Mouse (Mus musculus): ENCODE measurements around the gene Cdc25b. TPM values are rescaled to one million over a fixed set of nuclear protein-coding genes. Genes with fewer than 3 reads are reported as not detected.

Cdc25b gene
- 0.82 TPM for polyA plus RNA-seq (2014; fragmentation: Illumina TruSeq; extraction: RNeasy Lipid Tissue Mini Kit (QIAGEN cat#74804); ENCODE audit: low read depth, low replicate concordance)

DNA sequence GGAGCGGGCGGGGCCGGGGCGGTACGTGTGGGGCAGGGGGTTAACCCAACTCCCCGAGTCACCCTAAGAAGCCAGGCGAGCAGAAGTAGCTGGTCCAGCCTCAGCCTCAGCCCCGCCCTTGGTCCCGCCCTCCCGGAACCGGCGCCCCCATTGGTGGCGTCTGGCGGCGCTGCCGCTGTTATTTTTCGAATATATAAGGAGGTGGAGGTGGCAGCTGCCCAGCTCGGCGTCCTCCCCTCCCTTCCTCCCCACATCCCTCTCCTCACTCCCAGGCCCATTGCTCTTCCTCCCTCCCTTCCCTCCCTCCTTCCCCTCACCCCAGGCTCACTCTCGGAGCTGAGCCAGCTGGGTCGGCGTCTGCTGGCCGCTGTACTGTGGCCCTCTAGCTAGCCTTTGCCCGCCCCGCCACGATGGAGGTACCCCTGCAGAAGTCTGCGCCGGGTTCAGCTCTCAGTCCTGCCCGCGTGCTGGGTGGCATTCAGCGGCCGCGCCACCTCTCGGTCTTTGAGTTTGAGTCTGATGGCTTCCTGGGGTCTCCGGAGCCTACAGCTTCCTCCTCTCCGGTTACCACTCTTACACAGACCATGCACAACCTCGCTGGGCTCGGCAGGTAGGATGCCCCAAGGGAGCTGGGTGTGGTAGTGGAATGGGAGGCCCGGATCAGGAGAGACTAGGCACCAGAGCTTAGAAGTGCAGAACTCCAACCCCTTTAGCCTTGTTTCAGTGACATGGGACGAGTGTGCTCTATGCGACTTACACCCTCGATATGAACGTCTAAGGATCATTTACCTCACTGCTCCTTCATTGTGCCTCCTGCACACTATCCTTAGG lies at the start of gene Cdc25b, which contains the start of gene Spef1:
Gene Cdc25b, plus strand, starts transcription at position 179 of the 831 bp plus-strand sequence.
Gene Spef1, minus strand, starts transcription at position 512 of the 831 bp plus-strand sequence.

GRCm38 (mm10) chr2:131159938-131160581 lies 26.7 kb upstream of the Cdc25b start, which contains the start of gene 1700037H04Rik:
1700037H04Rik (minus strand) TSS chr2:131160081.

DNA sequence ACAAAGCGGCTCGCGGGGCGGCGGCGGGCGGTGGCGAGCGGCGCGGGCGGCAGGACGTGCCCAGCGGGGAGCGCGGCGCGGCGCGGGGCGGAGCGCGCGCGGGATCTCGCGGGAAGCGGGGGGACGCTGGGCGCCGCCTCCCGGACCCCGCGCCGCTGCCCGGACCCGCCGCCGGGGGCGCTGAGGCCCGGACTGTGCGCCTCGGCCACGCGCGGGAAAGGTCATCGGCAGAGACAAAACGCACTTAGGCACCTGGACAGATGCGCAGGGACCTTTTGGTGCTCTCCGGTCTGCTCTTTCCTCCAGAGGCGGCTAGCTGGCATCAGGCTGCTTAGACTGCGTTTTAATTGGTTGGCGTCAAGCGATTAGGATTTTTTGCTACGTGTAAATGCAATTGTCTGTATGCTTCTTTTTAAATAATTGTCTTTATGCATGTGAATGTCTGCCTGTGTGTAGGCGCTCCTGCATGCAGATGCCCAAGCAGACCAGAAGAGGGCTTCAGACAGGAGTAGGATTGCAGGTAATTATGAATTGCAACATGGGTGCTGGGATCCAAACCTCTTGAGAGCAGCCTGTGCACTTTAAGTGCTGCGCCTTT lies 6.7 kb upstream of the Cdc25b start, which contains the start of gene Cenpb:
Gene Cenpb, minus strand, starts transcription at position 78 of the 598 bp plus-strand sequence.

DNA sequence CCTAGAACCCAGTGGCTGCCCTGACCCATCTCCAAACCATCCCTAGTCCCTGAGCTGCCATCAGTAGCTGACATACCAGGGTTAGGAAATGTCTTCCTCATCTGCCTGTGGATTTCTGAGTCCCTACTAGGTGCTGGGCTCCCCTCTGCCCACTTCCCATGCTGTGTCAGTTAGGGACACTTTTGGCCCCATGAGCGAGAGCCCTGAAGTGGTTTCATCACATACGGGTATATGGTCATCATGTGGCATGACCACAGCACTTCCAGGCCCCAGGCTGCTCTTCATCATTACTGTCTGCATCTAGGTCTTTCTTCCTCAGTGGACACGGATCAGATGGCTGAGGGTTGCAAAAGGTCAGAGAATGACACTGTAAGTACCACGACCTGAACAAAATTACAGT lies 20.0 kb downstream of the Cdc25b start, which contains the start of gene Ap5s1:
Gene Ap5s1, plus strand, starts transcription at position 301 of the 400 bp plus-strand sequence.

GRCm38 (mm10) chr2:131233307-131234126 lies 46.8 kb downstream of the Cdc25b start, which contains the start of gene Mavs:
Mavs (plus strand) TSS chr2:131234063.

Other genes starting within 250 kb of the Cdc25b start
- gene Gfra4, start 143.9 kb upstream of the Cdc25b start, polyA plus RNA-seq (2014; fragmentation: Illumina TruSeq; extraction: RNeasy Lipid Tissue Mini Kit (QIAGEN cat#74804); ENCODE audit: low read depth, low replicate concordance), result 0.93 TPM
- gene Adam33, start 123.1 kb upstream of the Cdc25b start, polyA plus RNA-seq (2014; fragmentation: Illumina TruSeq; extraction: RNeasy Lipid Tissue Mini Kit (QIAGEN cat#74804); ENCODE audit: low read depth, low replicate concordance), result 0.52 TPM
- 0.70 TPM for gene Siglec1, start 100.2 kb upstream of the Cdc25b start, polyA plus RNA-seq (2014; fragmentation: Illumina TruSeq; extraction: RNeasy Lipid Tissue Mini Kit (QIAGEN cat#74804); ENCODE audit: low read depth, low replicate concordance)
- gene Hspa12b, start 59.7 kb upstream of the Cdc25b start, polyA plus RNA-seq (2014; fragmentation: Illumina TruSeq; extraction: RNeasy Lipid Tissue Mini Kit (QIAGEN cat#74804); ENCODE audit: low read depth, low replicate concordance), result 0.99 TPM
- not detected for gene Gm11037, start 53.5 kb upstream of the Cdc25b start, polyA plus RNA-seq (2014; fragmentation: Illumina TruSeq; extraction: RNeasy Lipid Tissue Mini Kit (QIAGEN cat#74804); ENCODE audit: low read depth, low replicate concordance)
- gene 1700037H04Rik, start 26.9 kb upstream of the Cdc25b start, polyA plus RNA-seq (2014; fragmentation: Illumina TruSeq; extraction: RNeasy Lipid Tissue Mini Kit (QIAGEN cat#74804); ENCODE audit: low read depth, low replicate concordance), result 0.87 TPM
- 11.2 TPM for gene Cenpb, start 6.9 kb upstream of the Cdc25b start, polyA plus RNA-seq (2014; fragmentation: Illumina TruSeq; extraction: RNeasy Lipid Tissue Mini Kit (QIAGEN cat#74804); ENCODE audit: low read depth, low replicate concordance)
- 1.1 TPM for gene Spef1, start 333 bp downstream of the Cdc25b start, polyA plus RNA-seq (2014; fragmentation: Illumina TruSeq; extraction: RNeasy Lipid Tissue Mini Kit (QIAGEN cat#74804); ENCODE audit: low read depth, low replicate concordance)
- not detected for gene Ap5s1, start 20.1 kb downstream of the Cdc25b start, polyA plus RNA-seq (2014; fragmentation: Illumina TruSeq; extraction: RNeasy Lipid Tissue Mini Kit (QIAGEN cat#74804); ENCODE audit: low read depth, low replicate concordance)
- 6.6 TPM for gene Mavs, start 47.1 kb downstream of the Cdc25b start, polyA plus RNA-seq (2014; fragmentation: Illumina TruSeq; extraction: RNeasy Lipid Tissue Mini Kit (QIAGEN cat#74804); ENCODE audit: low read depth, low replicate concordance)
- gene Pank2, start 75.5 kb downstream of the Cdc25b start, polyA plus RNA-seq (2014; fragmentation: Illumina TruSeq; extraction: RNeasy Lipid Tissue Mini Kit (QIAGEN cat#74804); ENCODE audit: low read depth, low replicate concordance), result 51.3 TPM
- gene Rnf24, start 165.9 kb downstream of the Cdc25b start, polyA plus RNA-seq (2014; fragmentation: Illumina TruSeq; extraction: RNeasy Lipid Tissue Mini Kit (QIAGEN cat#74804); ENCODE audit: low read depth, low replicate concordance), result 11.1 TPM